Mouse (Mus musculus) brain, embryonic 14.5 days (tissue): ENCODE measurements at regions not wholly inside any gene's neighbourhood (a gene's known extent, or its start where the extent isn't known, plus 50 kb on each side); places are given as distances from the start of the nearest gene placed in this dataset.

ENCODE experiments used
- CTCF ChIP-seq: fragments of 200-500 bp; IDR thresholded peaks from 2 replicates; pipeline ENCODE4 v1.5.1; 2012; ENCODE audit warnings: inconsistent platforms, mild to moderate bottlenecking, moderate library complexity, borderline replicate concordance; ENCODE audit not compliant: insufficient read depth, insufficient read length; ENCODE audit errors: extremely low read depth
- POLR2A ChIP-seq: fragments of 200-500 bp; IDR thresholded peaks from 2 replicates; pipeline ENCODE4 v1.6.1; 2012; ENCODE audit warnings: mild to moderate bottlenecking, inconsistent platforms, borderline replicate concordance; ENCODE audit not compliant: poor library complexity, insufficient read depth, insufficient read length, severe bottlenecking; ENCODE audit errors: extremely low read depth

- TF ChIP-seq CTCF (no peak), POLR2A (no peak)
Measured at GRCm38 (mm10) chr1:185629976-185630375, 175.3 kb downstream of the Slc30a10 start.
